Mouse (Mus musculus) kidney, adult 2 months (tissue): Measurements from ENCODE around the gene Slc22a5. TPM values are rescaled to one million over a fixed set of nuclear protein-coding genes. Genes with fewer than 3 reads are reported as not detected.

ENCODE experiments used
- DNase-seq: peaks from one replicate; pipeline ENCODE4 v3.0.0; 2021
- H3K27ac ChIP-seq: fragments of 200-500 bp; 2 replicates; pipeline ENCODE4 v1.5.1; 2012; ENCODE audit warnings: low read depth, low read length, control low read depth, inconsistent platforms; ENCODE audit not compliant: insufficient read depth
- H3K27me3 ChIP-seq: fragments of 200-500 bp; replicated peaks from 2 replicates; pipeline ENCODE4 v1.6.1; 2012; ENCODE audit warnings: mild to moderate bottlenecking, moderate library complexity, low read length, inconsistent platforms; ENCODE audit not compliant: control insufficient read depth, insufficient read depth
- H3K36me3 ChIP-seq: fragments of 200-500 bp; 2 replicates; pipeline ENCODE4 v1.6.1; 2012; ENCODE audit warnings: mild to moderate bottlenecking, moderate library complexity, low read length, inconsistent platforms; ENCODE audit not compliant: control insufficient read depth, insufficient read depth
- H3K4me1 ChIP-seq: fragments of 200-500 bp; 2 replicates; pipeline ENCODE4 v1.6.1; 2011; ENCODE audit warnings: low read length; ENCODE audit not compliant: control insufficient read depth, insufficient read depth
- H3K4me3 ChIP-seq: fragments of 200-500 bp; 2 replicates; pipeline ENCODE4 v1.5.1; 2011; ENCODE audit warnings: mild to moderate bottlenecking, low read depth, low read length, control low read depth; ENCODE audit not compliant: insufficient read depth
- CTCF ChIP-seq: fragments of 200-500 bp; conservative IDR thresholded peaks from 2 replicates; pipeline ENCODE4 v1.5.1; 2011; ENCODE audit warnings: low read depth, mild to moderate bottlenecking, control low read depth, low read length, moderate library complexity, mixed read lengths; ENCODE audit not compliant: insufficient read depth, insufficient read length
- POLR2A ChIP-seq: fragments of 200-500 bp; IDR thresholded peaks from one replicate; pipeline ENCODE4 v1.6.1; 2011; ENCODE audit warnings: low read depth, low read length, control low read depth
- WGBS: fragments of 180-500 bp; shearing (Covaris S2); methylation state at CpG from one replicate; pipeline ENCODE4 v1.1.7; 2018; 5-methylcytosine and 5-hydroxymethylcytosine counted together
- polyA plus RNA-seq: library from polyadenylated mRNA; depleted of rRNA; stranded (reverse); fragments of >200 nt; gene quantifications from 2 replicates; pipeline ENCODE4 v1.2.3, GENCODE M21; 2012; rRNA removed

Slc22a5 gene
- polyA plus RNA-seq, 1 experiment: 188 TPM

DNA sequence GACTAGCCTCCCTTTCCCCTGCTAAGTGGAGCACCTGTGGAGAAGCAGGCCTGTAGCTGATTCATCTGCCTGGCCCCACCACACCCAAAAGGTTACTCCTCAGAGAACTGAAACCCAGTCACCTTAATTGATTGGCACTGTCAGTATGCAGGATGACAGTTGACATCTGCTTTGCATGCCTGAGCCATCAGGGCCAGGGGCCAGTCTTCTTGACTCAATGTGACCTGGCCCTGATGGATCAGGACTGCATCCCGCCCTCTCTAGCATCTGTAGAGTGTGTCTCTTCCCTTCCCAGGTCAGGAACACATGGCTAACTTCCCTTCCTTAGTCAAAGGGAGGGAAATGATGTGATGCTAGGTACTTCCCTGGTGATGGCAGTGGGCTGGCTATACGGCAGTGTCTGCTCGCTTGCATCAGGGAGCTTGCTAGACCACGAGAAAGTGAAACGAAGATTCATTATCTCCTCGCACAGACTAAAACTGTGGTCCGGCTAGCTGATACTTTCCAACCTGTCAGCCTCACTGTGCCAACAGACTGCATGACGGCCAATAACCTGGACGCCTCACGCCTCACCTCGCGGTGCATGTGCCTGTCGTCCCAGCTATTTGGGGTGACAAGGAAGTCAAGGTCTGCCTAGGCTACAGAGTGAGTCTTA is 70.8 kb downstream of the Slc22a5 start:
- 85% methylated on average over 13 of the region's 13 CpGs for WGBS
- H3K27ac ChIP-seq: no peak overlapping the region
- DNase-seq: no peak
- no peaks in the 10 kb centered on the region for H3K27me3 ChIP-seq
- no peaks in the 10 kb centered on the region for H3K36me3 ChIP-seq
- no peak overlapping the region for H3K4me3 ChIP-seq
- no peak for TF ChIP-seq POLR2A
- TF ChIP-seq CTCF: no peak
- H3K4me1 ChIP-seq: 0 out of 2 replicates have a peak, but pooled peaks cover 2% of the 10 kb centered on the region

DNA sequence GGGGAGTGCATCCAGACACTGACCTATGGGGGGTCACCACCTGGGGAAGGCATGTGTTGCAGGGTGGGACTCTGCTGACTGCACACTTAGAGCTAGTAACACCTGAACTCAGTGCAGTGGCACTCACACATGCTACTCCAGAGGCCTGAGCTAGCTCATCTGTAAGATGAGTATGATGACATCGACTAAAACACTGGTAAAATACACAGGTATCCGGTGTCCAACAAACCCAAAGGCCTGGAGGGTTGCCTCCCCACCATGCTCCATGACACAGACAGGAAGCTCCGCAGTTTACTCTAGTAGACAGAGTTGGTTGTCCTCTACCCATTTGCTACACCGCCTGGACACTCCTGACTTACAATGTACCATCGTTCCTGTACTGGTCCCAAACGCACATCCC is 71.9 kb downstream of the Slc22a5 start:
- WGBS: 91% methylated on average over 6 of the region's 6 CpGs
- 0 out of 2 replicates have a peak, but pooled peaks cover 2% of the 10 kb centered on the region for H3K4me1 ChIP-seq
- TF ChIP-seq POLR2A (no peak), CTCF (no peak)
- H3K27ac ChIP-seq: no peak overlapping the region; the same call in 1 of the 2 replicates
- no peaks in the 10 kb centered on the region for H3K36me3 ChIP-seq
- no peak overlapping the region for H3K4me3 ChIP-seq
- DNase-seq: no peak
- no peaks in the 10 kb centered on the region for H3K27me3 ChIP-seq

DNA sequence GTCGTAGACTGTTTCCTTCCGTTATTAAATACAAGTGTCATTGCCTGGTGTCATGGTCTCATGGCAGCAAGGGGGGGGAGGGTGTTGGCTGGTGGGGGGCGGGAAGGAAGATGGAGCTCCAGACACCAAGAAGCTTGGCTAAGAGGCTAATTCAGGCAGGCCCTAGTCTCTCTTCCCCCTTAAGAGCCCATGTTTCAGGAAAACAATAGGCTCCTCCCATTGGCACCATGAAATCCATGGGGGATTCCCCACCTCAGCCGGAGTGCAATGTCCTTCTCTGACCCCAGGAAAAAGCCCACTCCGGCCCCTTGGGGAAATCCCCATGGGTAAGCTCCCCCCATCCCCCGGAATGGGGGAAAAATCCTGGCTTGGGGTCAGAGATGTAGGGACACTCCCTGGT is 72.7 kb downstream of the Slc22a5 start:
- H3K4me1 ChIP-seq: 0 out of 2 replicates have a peak, but pooled peaks cover 2% of the 10 kb centered on the region
- H3K27me3 ChIP-seq: no peaks in the 10 kb centered on the region
- DNase-seq: peak; percentile 79
- TF ChIP-seq CTCF (no peak), POLR2A (no peak)
- H3K4me3 ChIP-seq: no peak overlapping the region
- H3K27ac ChIP-seq: peak overlapping the region; percentile 9; the same call in 1 of the 2 replicates
- WGBS: 48% methylated on average over 6 of the region's 6 CpGs
- no peaks in the 10 kb centered on the region for H3K36me3 ChIP-seq

DNA sequence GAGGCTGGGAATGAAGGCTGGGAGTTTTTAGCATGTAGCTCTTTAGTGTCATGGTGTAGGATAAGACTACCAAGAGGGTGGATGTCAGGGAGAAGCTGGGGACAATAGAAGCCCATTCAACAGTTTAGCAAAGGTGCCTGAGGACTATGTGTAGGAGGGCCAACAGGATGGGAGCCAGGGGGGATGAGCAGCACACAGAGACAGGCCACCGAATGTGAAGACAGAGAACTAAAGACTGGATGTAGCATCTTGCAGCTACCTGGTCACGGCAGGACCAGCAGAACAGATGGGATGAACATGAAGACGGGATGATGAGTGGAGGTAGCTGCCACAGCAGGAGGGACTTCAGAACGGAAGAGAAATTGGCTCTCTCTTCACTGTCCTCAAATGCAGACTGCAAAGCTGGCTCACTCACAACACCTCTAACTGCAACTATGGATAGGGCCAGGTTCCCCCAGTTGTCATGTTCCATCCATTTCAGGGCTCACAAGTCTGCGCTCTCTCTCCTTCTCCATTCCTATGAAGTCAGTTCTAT is 74.6 kb downstream of the Slc22a5 start:
- Histone ChIP-seq H3K27ac (no peak overlapping the region), H3K36me3 (no peaks in the 10 kb centered on the region), H3K27me3 (no peaks in the 10 kb centered on the region), H3K4me1 (0 out of 2 replicates have a peak, but pooled peaks cover 2% of the 10 kb centered on the region), H3K4me3 (no peak overlapping the region)
- WGBS: 96% methylated on average over 5 of the region's 5 CpGs
- no peak for DNase-seq
- TF ChIP-seq CTCF (no peak), POLR2A (no peak)

DNA sequence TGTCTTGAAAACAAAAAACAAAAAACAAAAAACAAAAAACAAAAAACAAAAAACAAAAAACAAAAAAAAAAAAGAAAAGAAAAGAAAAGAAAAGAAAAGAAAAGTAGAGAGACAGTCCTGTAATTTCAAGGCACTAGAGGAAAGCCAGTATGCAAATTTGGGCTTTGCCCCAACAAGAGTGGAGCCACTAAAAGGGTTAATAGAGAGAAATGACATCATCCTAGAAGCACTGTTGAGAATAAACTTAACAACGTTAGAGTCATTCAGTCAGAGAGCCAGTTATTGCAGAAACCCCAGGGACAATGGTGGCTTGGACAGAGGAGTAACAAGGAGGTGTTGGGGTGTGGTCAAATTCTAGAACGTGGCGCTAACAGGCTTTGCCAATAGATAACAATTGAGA is 76.7 kb downstream of the Slc22a5 start:
- TF ChIP-seq POLR2A (no peak), CTCF (no peak)
- H3K36me3 ChIP-seq: no peaks in the 10 kb centered on the region
- DNase-seq: no peak
- 0 out of 2 replicates have a peak, but pooled peaks cover 6% of the 10 kb centered on the region for H3K4me1 ChIP-seq
- no peak overlapping the region for H3K27ac ChIP-seq
- WGBS: 65% methylated on average over 3 of the region's 3 CpGs
- no peaks in the 10 kb centered on the region for H3K27me3 ChIP-seq
- no peak overlapping the region for H3K4me3 ChIP-seq

Other genes starting within 250 kb of the Slc22a5 start
- gene Rad50, start 184.3 kb downstream of the Slc22a5 start, polyA plus RNA-seq: 3.0 and 4.0 TPM in 2 replicates
- gene Il5, start 170.9 kb downstream of the Slc22a5 start, polyA plus RNA-seq: 0.08 TPM in 1 of 2 replicates, not detected in the other
- 31.5 and 35.5 TPM in 2 replicates for gene Irf1, start 121.6 kb downstream of the Slc22a5 start, polyA plus RNA-seq
- 0.91 and 1.1 TPM in 2 replicates for gene Gm17334, start 118.5 kb downstream of the Slc22a5 start, polyA plus RNA-seq
- 5.4 and 5.8 TPM in 2 replicates for gene Gm12216, start 32.4 kb downstream of the Slc22a5 start, polyA plus RNA-seq
- 2.4 and 3.7 TPM in 2 replicates for gene Slc22a21, start 88.7 kb upstream of the Slc22a5 start, polyA plus RNA-seq
- gene Slc22a4, start 136.4 kb upstream of the Slc22a5 start, polyA plus RNA-seq: 46.7 and 56.8 TPM in 2 replicates
- 13.0 and 15.2 TPM in 2 replicates for gene Pdlim4, start 177.4 kb upstream of the Slc22a5 start, polyA plus RNA-seq
- 17.9 and 23.4 TPM in 2 replicates for gene P4ha2, start 208.4 kb upstream of the Slc22a5 start, polyA plus RNA-seq